Mouse (Mus musculus) cerebellum, postnatal 4 days (tissue): ENCODE data around the gene Nckap5l.
A peak's percentile ranks its signal among the peaks of the same experiment; 100 is the strongest.

Experiments used
- DNase-seq, 2 experiments: peaks; one replicate each; pipeline ENCODE4 v3.0.0; 2022; ENCODE audit warnings: low spot score in 2 of 2, mixed read lengths in 1 of 2

The Nckap5l gene

GRCm38 (mm10) chr15:99457606-99458401 lies at the start of gene Nckap5l:
TSS of gene Nckap5l (minus strand) at chr15:99457748.
- peak; percentile 79 to 91 for DNase-seq

GRCm38 (mm10) chr15:99505324-99506095 lies 48.0 kb upstream of the Nckap5l start:
- DNase-seq: no peak

GRCm38 (mm10) chr15:99503256-99503655 lies 45.7 kb upstream of the Nckap5l start:
- no peak for DNase-seq

GRCm38 (mm10) chr15:99502311-99502831 lies 44.8 kb upstream of the Nckap5l start:
- no peak for DNase-seq

- DNase-seq: no peak
Measured at GRCm38 (mm10) chr15:99501292-99502260, 44.0 kb upstream of the Nckap5l start.

GRCm38 (mm10) chr15:99500320-99500719 lies 42.8 kb upstream of the Nckap5l start:
- no peak for DNase-seq

GRCm38 (mm10) chr15:99499726-99500125 lies 42.2 kb upstream of the Nckap5l start:
- no peak for DNase-seq

GRCm38 (mm10) chr15:99498781-99499180 lies 41.2 kb upstream of the Nckap5l start:
- DNase-seq: no peak

GRCm38 (mm10) chr15:99498356-99498755 lies 40.8 kb upstream of the Nckap5l start:
- no peak for DNase-seq

GRCm38 (mm10) chr15:99497527-99498242 lies 40.1 kb upstream of the Nckap5l start:
- peak in 1 of 2 experiments; percentile 79 for DNase-seq

- DNase-seq: peak in 1 of 2 experiments; percentile 72
Measured at GRCm38 (mm10) chr15:99497061-99497460, 39.5 kb upstream of the Nckap5l start.

- DNase-seq: no peak
Measured at GRCm38 (mm10) chr15:99484745-99485144, 27.2 kb upstream of the Nckap5l start.

- DNase-seq: no peak
Measured at GRCm38 (mm10) chr15:99475814-99476213, 18.3 kb upstream of the Nckap5l start.

- peak; percentile 82 to 89 for DNase-seq
Measured at GRCm38 (mm10) chr15:99474576-99474926, 17.0 kb upstream of the Nckap5l start, which contains the start of gene Bcdin3d. TSS of gene Bcdin3d (minus strand) at chr15:99474730.

GRCm38 (mm10) chr15:99473801-99474575 lies 16.4 kb upstream of the Nckap5l start:
- DNase-seq: peak; percentile 45 to 46

GRCm38 (mm10) chr15:99472972-99473371 lies 15.4 kb upstream of the Nckap5l start:
- no peak for DNase-seq

- no peak for DNase-seq
Measured at GRCm38 (mm10) chr15:99471677-99472063, 14.1 kb upstream of the Nckap5l start.

- peak in 1 of 2 experiments; percentile 61 for DNase-seq
Measured at GRCm38 (mm10) chr15:99470971-99471676, 13.6 kb upstream of the Nckap5l start.

- peak in 1 of 2 experiments; percentile 32 for DNase-seq
Measured at GRCm38 (mm10) chr15:99470224-99470761, 12.7 kb upstream of the Nckap5l start.
